Mouse (Mus musculus): ENCODE results near the gene Fnbp1.

DNA sequence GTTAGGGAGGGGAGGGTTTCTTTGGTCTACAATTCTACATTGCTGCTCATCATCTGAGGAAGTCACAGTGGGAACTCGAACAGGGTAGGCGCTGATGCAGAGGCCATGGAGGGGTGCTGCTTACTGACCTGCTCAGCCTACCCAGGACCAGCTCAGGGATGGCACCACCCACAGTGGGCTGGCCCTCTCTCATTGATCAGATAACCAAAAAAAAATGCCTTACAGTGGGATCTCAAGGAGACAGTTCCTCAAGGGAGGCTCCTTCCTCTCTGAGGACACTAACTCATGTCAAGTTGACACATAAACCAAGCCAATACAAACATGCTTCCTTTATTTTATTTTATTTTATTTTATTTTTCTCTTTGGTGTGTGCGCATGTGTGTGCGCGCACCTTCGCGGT, 72.3 kb downstream of the Fnbp1 start:
- no peak for TF ChIP-seq POLR2A (IDR thresholded peaks at IDR 0.05; ENCODE audit: control insufficient read depth, extremely low read depth, insufficient read depth, low read length, poor library complexity)
- TF ChIP-seq CTCF (IDR thresholded peaks at IDR 0.05; ENCODE audit: borderline replicate concordance, control insufficient read depth, extremely low read depth, insufficient read depth, low read length, poor library complexity): no peak
